Mouse (Mus musculus) limb, embryonic 10.5 days (tissue): Measurements from ENCODE around the gene Bpifb2. TPM values are rescaled to one million over a fixed set of nuclear protein-coding genes. Genes with fewer than 3 reads are reported as not detected.
"Not testable (repeated sequence)": the region's sequence is repeated elsewhere in the genome, so short reads cannot be mapped to it uniquely, and the experiment has no call there.

Source experiments
- DNase-seq: peaks from one replicate; pipeline ENCODE4 v3.0.0-alpha.2; 2017; ENCODE audit warnings: low spot score
- H3K27ac ChIP-seq: fragments of 300-500 bp; sonication (generic); 2 replicates; pipeline ENCODE4 v1.5.1; 2016; ENCODE audit warnings: mild to moderate bottlenecking
- H3K27me3 ChIP-seq: fragments of 300-500 bp; sonication (generic); 2 replicates; pipeline ENCODE4 v1.6.1; 2016; ENCODE audit warnings: low read depth, mild to moderate bottlenecking; ENCODE audit not compliant: poor library complexity, severe bottlenecking
- H3K36me3 ChIP-seq: fragments of 300-500 bp; sonication (generic); 2 replicates; pipeline ENCODE4 v1.6.1; 2016; ENCODE audit warnings: mild to moderate bottlenecking, moderate library complexity
- H3K4me1 ChIP-seq: fragments of 300-500 bp; sonication (generic); 2 replicates; pipeline ENCODE4 v1.6.1; 2016
- H3K4me3 ChIP-seq: fragments of 300-500 bp; sonication (generic); 2 replicates; pipeline ENCODE4 v1.5.1; 2016; ENCODE audit warnings: mild to moderate bottlenecking, moderate library complexity
- H3K9me3 ChIP-seq: fragments of 300-500 bp; sonication (generic); replicated peaks from 2 replicates; pipeline ENCODE4 v1.6.1; 2016; ENCODE audit warnings: mild to moderate bottlenecking
- WGBS: fragments of 180-500 bp; shearing (Covaris S2); methylation state at CpG from one replicate; pipeline ENCODE4 v1.1.7; 2016; 5-methylcytosine and 5-hydroxymethylcytosine counted together
- polyA plus RNA-seq: library from polyadenylated mRNA; unstranded; fragments of >200 nt; fragmentation: Nextera tagmentation; extraction: Ambion mirVana; gene quantifications from 2 replicates; pipeline ENCODE4 v1.2.1, GENCODE M21; 2016

Gene Bpifb2
- polyA plus RNA-seq: not detected in 2 replicates

- no peaks in the 10 kb centered on the region for H3K9me3 ChIP-seq
- no peak within 1 kb of the TSS for H3K4me3 ChIP-seq
- DNase-seq: no peak
- H3K27me3 ChIP-seq: no peaks in the 10 kb centered on the region
- no peaks in the 10 kb centered on the region for H3K4me1 ChIP-seq
- 75% methylated on average over 9 of the region's 9 CpGs for WGBS
- no peak within 1 kb of the TSS for H3K27ac ChIP-seq
- no peaks in the 10 kb centered on the region for H3K36me3 ChIP-seq
Observed at GRCm38 (mm10) chr2:153874745-153875144, at the start of gene Bpifb2. TSS of gene Bpifb2 (plus strand) at chr2:153875045.

GRCm38 (mm10) chr2:153825900-153826299 is 48.9 kb upstream of the Bpifb2 start:
- H3K27me3 ChIP-seq, H3K27ac ChIP-seq, H3K4me1 ChIP-seq, H3K36me3 ChIP-seq, H3K9me3 ChIP-seq, DNase-seq, H3K4me3 ChIP-seq: not testable (repeated sequence)
- 71% methylated on average over 32 of the region's 32 CpGs for WGBS

GRCm38 (mm10) chr2:153827171-153827830 is 47.5 kb upstream of the Bpifb2 start:
- Histone ChIP-seq H3K4me3 (no peak overlapping the region), H3K36me3 (no peaks in the 10 kb centered on the region), H3K27ac (no peak overlapping the region), H3K4me1 (peaks cover 2% of the 10 kb centered on the region; the same call in 1 of the 2 replicates), H3K27me3 (no peaks in the 10 kb centered on the region), H3K9me3 (no peaks in the 10 kb centered on the region)
- 83% methylated on average over 8 of the region's 8 CpGs for WGBS
- DNase-seq: no peak

- H3K4me3 ChIP-seq: no peak overlapping the region
- WGBS: 89% methylated on average over 7 of the region's 7 CpGs
- no peak overlapping the region for H3K27ac ChIP-seq
- no peaks in the 10 kb centered on the region for H3K36me3 ChIP-seq
- H3K4me1 ChIP-seq: peaks cover 2% of the 10 kb centered on the region; the same call in 1 of the 2 replicates
- H3K27me3 ChIP-seq: no peaks in the 10 kb centered on the region
- no peak for DNase-seq
- no peaks in the 10 kb centered on the region for H3K9me3 ChIP-seq
Observed at GRCm38 (mm10) chr2:153828704-153829103, 46.1 kb upstream of the Bpifb2 start.

- no peak for DNase-seq
- peaks cover 2% of the 10 kb centered on the region; the same call in 1 of the 2 replicates for H3K4me1 ChIP-seq
- no peak overlapping the region for H3K27ac ChIP-seq
- 88% methylated on average over 8 of the region's 8 CpGs for WGBS
- no peaks in the 10 kb centered on the region for H3K9me3 ChIP-seq
- no peaks in the 10 kb centered on the region for H3K36me3 ChIP-seq
- H3K27me3 ChIP-seq: no peaks in the 10 kb centered on the region
- H3K4me3 ChIP-seq: no peak overlapping the region
Observed at GRCm38 (mm10) chr2:153833291-153833690, 41.6 kb upstream of the Bpifb2 start.

- no peaks in the 10 kb centered on the region for H3K9me3 ChIP-seq
- no peaks in the 10 kb centered on the region for H3K27me3 ChIP-seq
- 85% methylated on average over 8 of the region's 8 CpGs for WGBS
- DNase-seq: no peak
- no peak overlapping the region for H3K27ac ChIP-seq
- no peaks in the 10 kb centered on the region for H3K4me1 ChIP-seq
- H3K36me3 ChIP-seq: no peaks in the 10 kb centered on the region
- H3K4me3 ChIP-seq: no peak overlapping the region
Observed at GRCm38 (mm10) chr2:153842854-153843253, 32.0 kb upstream of the Bpifb2 start.

GRCm38 (mm10) chr2:153848389-153848788 is 26.5 kb upstream of the Bpifb2 start:
- WGBS: 82% methylated on average over 3 of the region's 3 CpGs
- no peaks in the 10 kb centered on the region for H3K9me3 ChIP-seq
- 0 out of 2 replicates have a peak, but pooled peaks cover 2% of the 10 kb centered on the region for H3K4me1 ChIP-seq
- no peak overlapping the region for H3K4me3 ChIP-seq
- no peaks in the 10 kb centered on the region for H3K27me3 ChIP-seq
- H3K36me3 ChIP-seq: no peaks in the 10 kb centered on the region
- no peak for DNase-seq
- no peak overlapping the region for H3K27ac ChIP-seq

GRCm38 (mm10) chr2:153850351-153851029 is 24.4 kb upstream of the Bpifb2 start:
- no peaks in the 10 kb centered on the region for H3K36me3 ChIP-seq
- no peak overlapping the region for H3K27ac ChIP-seq
- no peak for DNase-seq
- H3K4me3 ChIP-seq: no peak overlapping the region
- WGBS: 90% methylated on average over 6 of the region's 6 CpGs
- H3K9me3 ChIP-seq: no peaks in the 10 kb centered on the region
- H3K27me3 ChIP-seq: no peaks in the 10 kb centered on the region
- 0 out of 2 replicates have a peak, but pooled peaks cover 4% of the 10 kb centered on the region for H3K4me1 ChIP-seq

GRCm38 (mm10) chr2:153851030-153851360 is 23.9 kb upstream of the Bpifb2 start:
- DNase-seq: peak; percentile 48
- Histone ChIP-seq H3K27ac (no peak overlapping the region), H3K36me3 (no peaks in the 10 kb centered on the region), H3K4me1 (0 out of 2 replicates have a peak, but pooled peaks cover 4% of the 10 kb centered on the region), H3K4me3 (no peak overlapping the region), H3K27me3 (no peaks in the 10 kb centered on the region), H3K9me3 (no peaks in the 10 kb centered on the region)
- 59% methylated on average over 4 of the region's 4 CpGs for WGBS

GRCm38 (mm10) chr2:153853544-153853943 is 21.3 kb upstream of the Bpifb2 start:
- no peak overlapping the region for H3K27ac ChIP-seq
- no peaks in the 10 kb centered on the region for H3K36me3 ChIP-seq
- 29% methylated on average over 5 of the region's 5 CpGs for WGBS

GRCm38 (mm10) chr2:153859581-153859980 is 15.3 kb upstream of the Bpifb2 start:
- no peaks in the 10 kb centered on the region for H3K27me3 ChIP-seq
- H3K4me1 ChIP-seq: no peaks in the 10 kb centered on the region
- no peaks in the 10 kb centered on the region for H3K36me3 ChIP-seq
- no peak overlapping the region for H3K4me3 ChIP-seq
- no peaks in the 10 kb centered on the region for H3K9me3 ChIP-seq
- no peak for DNase-seq
- H3K27ac ChIP-seq: no peak overlapping the region
- 72% methylated on average over 2 of the region's 2 CpGs for WGBS

More at GRCm38 (mm10) chr2:153853544-153853943, 21.3 kb upstream of the Bpifb2 start:
- DNase-seq: no peak
- H3K9me3 ChIP-seq: no peaks in the 10 kb centered on the region
- H3K27me3 ChIP-seq: no peaks in the 10 kb centered on the region
- H3K4me1 ChIP-seq: 0 out of 2 replicates have a peak, but pooled peaks cover 4% of the 10 kb centered on the region
- H3K4me3 ChIP-seq: no peak overlapping the region

- WGBS: 94% methylated on average over 11 of the region's 11 CpGs
- H3K4me3 ChIP-seq: no peak overlapping the region
- no peaks in the 10 kb centered on the region for H3K36me3 ChIP-seq
- no peaks in the 10 kb centered on the region for H3K27me3 ChIP-seq
- H3K9me3 ChIP-seq: no peaks in the 10 kb centered on the region
- no peak for DNase-seq
- H3K4me1 ChIP-seq: no peaks in the 10 kb centered on the region
- no peak overlapping the region for H3K27ac ChIP-seq
Observed at GRCm38 (mm10) chr2:153860315-153860714, 14.5 kb upstream of the Bpifb2 start.

GRCm38 (mm10) chr2:153860715-153861114 is 14.1 kb upstream of the Bpifb2 start:
- Histone ChIP-seq H3K27me3 (no peaks in the 10 kb centered on the region), H3K27ac (no peak overlapping the region), H3K4me3 (no peak overlapping the region), H3K36me3 (no peaks in the 10 kb centered on the region), H3K4me1 (no peaks in the 10 kb centered on the region), H3K9me3 (no peaks in the 10 kb centered on the region)
- WGBS: 67% methylated on average over 3 of the region's 3 CpGs
- DNase-seq: no peak
